Mouse (Mus musculus): ENCODE measurements around the gene Slc2a1. TPM values are rescaled to one million over a fixed set of nuclear protein-coding genes. Genes with fewer than 3 reads are reported as not detected.
A peak's percentile ranks its signal among the peaks of the same experiment; 100 is the strongest.

Slc2a1 gene
- polyA plus RNA-seq, 1 experiment: 32.1 TPM

DNA sequence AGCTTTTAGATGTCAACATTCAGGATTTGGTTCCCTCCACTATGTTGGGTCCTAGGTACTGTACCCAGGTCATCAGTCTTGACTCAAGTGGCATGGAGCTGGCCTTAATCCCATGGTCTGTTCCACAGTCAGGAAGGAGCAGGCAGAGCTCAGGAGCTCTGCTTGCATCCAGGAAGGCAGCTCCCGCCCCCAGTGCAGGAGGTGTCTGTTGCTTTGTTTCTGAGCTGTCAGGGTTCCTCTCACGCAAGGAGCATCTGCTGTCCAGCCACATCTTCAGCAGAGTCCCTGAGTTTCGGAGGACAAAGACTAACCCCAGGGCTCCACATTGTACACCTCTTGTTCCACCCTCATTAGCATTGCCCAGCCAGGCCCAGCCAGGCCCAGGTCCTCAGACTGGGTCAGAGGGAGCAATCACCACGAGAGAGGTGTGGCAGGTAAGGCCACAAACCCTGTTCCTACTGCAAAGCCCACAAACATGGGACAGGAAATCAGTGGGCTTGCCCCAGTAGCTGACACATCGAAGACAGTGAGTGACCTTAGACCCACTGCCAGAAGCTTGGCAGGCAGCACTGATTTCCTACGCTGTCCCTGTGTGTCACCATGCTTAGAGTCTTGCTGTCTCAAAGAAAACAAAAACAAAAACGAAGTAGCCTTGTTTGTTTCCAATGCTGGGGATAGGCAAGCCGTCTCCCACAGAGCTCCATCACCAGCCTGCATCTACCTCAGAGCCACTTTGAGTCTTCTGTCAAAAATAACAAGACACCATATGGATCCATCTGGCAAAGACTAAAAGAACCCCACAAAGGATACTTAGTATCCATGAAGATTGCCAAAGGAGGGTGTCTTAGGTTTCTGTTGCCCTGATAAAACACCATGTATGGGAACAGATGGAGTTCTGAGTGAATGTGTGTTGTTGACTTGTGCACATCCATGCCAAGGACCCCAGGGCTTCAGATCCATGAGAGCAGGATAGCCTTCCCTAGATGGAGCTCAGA lies 10.0 kb upstream of the Slc2a1 start:
- DNase-seq (ENCODE audit: low read depth): no peak

DNA sequence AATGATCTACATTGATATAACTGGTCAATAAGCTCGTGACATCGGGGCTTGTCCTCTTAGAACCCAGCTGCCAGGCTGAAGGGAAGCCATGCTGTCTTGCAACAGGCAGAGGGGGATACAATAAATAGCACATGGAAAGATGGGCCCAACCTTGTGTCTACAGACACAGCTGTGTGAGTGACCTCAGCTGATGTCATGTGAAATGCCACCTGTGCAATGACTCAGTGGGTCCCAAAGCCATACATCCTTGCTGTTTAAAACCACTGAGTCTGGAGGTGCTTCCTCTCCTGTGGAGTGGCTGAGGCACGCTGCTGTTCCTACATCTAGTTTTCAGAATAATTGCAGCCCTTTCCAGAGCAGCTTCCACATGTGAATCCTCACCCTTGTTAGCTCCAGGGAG lies 7.1 kb upstream of the Slc2a1 start:
- DNase-seq (ENCODE audit: low read depth): no peak

DNA sequence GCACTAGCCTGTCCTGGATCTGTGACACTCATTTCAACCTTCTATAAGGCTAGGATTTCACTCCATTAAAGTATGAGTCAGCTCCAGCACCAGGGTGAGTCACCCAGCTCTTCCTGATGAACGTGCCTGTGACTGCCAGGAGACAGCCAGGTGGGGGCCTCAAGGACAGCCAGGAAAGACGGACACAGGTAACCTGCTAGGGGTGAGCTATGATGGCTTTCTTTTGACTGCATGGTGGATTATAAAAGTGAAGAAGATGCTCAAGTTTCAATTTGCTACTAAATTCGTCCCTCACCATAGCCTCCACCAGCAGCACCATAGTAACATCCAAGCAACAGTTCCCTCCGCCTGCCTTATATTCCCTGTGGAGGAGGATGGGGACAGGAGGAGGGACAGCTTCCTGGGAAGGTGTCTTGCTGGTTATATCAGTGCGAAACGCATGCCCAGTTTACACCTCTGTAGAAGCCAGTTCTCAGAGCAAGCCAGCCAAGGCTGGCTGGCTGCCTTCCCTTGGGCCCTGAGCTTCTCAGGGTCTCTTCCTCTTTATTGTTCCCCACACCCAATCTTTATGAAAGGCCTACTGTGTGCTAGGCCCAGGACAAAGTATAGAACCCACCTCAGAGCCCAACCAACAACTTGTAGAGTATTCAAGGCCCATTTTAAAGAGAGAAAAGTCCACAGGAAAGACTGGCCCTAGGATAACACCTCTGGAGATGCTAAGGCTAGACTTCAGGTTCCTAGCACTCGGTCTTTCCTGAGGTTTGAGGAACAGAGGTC lies 6.0 kb upstream of the Slc2a1 start:
- no peak for DNase-seq (ENCODE audit: low read depth)

DNA sequence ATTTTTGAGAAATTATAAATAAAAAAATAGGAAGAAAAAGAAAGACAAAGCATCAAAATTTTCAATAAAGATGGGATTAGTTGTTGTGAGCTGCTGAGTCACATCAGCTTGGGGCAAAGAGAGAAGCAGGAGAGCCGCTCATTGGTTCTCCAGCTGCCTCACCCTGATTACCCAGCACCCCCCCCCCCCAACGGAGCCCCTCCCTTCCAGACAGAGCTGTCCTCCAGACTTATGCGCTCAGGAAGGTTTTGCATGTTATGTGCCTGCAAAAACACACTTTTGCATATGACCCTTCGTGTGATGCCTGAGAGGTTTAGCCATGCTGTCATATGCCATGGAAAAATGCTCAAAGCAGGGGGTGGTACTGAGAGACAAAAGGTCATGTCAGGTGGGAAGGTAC lies 3.7 kb upstream of the Slc2a1 start:
- DNase-seq (ENCODE audit: low read depth): no peak

DNA sequence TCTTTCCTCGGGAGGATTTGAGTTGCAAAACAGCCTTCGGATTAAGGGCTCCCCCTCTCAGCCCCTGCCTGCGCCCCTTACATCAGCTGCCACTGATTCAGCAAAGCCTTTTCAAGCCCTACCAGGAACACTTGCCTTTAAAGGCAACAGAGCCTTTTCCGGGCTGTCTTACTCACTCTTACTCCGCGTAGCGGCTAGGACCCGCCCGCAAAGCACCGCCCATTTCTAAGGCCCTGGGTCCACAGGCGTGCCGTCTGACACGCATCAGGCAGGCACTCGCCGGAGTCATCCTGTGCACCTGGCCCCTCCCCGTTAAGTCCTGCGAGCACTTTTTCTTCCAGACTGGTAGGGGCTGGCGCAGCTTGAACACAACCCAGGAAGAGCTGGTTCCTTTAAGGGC lies 2.8 kb upstream of the Slc2a1 start:
- no peak for DNase-seq (ENCODE audit: low read depth)

DNA sequence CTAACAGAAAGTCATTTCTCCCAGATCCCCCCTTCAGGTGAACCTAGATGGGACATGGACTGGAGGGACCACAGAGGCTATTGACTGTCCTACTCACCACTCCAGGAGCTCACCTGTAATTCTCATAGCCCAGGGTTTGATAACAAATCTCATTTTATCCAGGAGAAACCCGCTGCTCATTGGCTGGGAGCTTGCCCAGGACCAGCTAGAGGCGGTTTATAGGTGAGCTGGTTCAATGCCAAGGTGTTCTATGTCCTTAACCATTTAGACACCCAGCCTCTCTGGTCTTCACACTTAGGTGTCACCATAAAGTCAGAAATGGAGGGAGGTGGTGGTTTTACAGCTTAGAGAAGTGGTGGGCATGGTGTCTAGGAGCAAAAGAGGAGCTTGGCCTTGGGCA lies 644 bp upstream of the Slc2a1 start:
- DNase-seq (ENCODE audit: low read depth): no peak

DNA sequence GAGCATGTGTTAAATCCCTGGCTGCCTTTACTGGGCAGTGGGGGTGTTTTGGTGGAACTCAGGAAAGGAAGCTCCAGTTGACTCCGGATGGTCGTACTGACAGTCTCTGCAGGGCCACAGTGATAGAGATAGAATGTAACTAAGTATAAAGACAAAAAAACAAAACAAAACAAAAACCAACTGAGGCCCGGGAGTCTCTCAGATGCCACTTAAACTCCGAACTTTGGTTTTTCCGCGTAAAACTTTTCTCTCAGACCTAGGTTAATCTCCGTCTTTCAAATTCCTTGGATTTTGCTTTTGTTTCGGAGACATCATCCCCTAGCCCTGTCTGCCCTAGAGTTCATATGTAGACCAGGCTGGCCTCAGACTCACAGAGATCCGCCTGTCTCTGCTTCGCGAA lies 1.1 kb downstream of the Slc2a1 start:
- DNase-seq (ENCODE audit: low read depth): no peak

DNA sequence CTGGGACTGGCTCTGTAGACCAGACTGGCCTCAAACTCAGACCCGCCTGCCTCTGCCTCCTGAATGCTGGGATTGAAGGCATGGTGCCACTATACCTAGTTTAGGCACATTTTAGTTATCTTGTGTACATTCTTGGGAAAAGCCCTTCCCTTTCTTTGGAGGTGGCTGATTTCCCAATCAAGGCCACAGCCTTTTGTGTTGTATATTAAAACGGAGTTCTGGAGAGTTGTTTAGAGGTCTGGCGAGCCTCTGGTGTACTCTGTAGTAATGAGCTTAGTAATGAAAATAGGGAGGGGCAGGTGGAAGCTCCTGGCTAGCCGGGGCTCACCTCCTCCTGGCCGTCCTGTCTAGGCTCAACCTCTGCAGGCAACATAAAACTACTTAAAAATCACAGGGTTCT lies 2.0 kb downstream of the Slc2a1 start:
- DNase-seq (ENCODE audit: low read depth): no peak

DNA sequence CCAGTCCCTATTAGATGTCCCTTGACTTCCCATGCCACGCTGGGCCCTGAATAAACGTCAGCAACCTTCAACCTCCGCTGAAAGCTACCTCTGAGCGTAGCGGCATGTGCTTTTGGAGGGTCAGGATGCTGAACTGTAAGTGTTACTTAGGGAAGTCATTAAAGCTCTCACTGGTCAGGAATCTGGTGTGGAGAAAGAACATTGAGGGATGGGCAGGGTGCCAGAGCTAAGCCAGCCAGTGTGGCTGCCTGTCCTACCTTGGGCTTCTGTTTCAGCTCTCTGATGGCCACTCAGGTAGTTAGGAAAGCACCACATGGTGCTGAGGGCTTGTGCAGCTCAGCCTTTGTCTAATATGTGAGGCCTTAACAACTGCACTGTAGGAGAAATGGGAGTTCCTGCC lies 2.9 kb downstream of the Slc2a1 start:
- DNase-seq (ENCODE audit: low read depth): no peak

DNA sequence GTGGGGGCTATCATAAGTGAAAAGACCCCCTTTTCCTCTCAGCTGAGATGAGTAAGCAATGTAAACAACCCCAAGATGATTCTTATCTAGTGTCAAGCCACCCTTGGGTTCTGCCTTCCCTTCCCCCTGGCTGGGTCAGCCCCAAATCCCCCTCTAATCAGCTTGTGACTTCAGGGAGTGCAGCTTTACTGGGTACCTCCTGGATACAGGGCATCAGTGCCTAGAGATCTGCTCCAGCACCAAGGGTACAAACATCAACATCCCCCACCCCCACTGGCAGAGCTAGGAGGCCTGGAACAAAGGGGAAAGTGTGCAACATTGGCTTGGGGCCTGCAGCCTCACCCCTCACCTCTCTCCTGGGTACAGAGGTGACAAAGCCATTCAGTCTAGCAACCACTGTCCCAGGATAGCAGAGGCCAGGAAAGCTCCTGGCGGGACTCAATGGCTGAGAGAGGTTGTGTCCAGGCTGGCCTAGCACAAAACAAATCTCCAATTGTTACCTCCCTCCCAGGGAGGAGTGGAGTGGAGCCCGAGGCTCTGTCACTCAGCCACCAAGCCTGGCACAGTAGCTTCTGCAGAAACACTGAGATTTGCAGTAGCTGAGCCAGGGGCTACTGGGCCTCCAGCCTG lies 3.9 kb downstream of the Slc2a1 start:
- DNase-seq (ENCODE audit: low read depth): no peak

DNA sequence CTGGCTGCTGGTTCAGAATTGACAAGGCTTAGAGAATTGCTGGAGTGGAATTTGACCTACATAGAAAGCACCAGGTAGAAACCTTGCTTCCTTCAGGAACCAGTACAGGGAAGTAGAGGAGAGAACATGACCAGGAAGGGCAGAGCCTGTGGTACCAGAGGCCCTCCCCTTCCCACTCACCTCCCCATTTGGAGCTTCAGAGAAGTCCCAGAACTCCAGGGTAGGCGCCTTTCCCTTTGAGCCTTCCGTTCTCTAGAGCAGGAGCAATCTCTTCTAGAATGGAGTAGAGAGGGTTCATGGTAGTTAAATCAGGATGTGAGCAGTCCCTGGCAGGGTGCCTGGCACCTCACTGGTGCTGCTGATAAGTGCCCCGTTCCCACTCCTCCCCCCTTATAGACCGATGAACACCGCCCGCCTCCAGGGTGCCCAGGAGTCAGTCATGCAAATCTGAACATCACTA lies 7.1 kb downstream of the Slc2a1 start:
- no peak for DNase-seq (ENCODE audit: low read depth)

DNA sequence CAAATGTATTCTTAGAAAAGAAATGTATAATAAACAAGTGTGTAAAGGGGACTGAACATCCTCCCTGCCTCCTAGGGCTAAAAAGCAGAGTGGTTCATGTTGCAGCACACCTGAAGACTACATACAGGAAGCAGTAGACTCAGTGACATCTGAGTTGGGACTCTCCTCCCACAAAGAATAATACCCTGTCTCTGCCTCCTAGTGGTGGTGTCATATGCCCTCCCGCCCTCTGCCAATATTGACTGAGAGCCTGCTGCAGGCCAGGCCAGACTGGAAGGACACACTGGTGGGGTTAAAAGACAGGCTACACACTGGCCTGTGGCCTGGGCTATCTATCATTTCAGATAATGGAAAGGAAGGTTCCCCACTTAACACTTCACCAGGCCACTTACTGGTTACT lies 7.8 kb downstream of the Slc2a1 start:
- DNase-seq (ENCODE audit: low read depth): no peak

DNA sequence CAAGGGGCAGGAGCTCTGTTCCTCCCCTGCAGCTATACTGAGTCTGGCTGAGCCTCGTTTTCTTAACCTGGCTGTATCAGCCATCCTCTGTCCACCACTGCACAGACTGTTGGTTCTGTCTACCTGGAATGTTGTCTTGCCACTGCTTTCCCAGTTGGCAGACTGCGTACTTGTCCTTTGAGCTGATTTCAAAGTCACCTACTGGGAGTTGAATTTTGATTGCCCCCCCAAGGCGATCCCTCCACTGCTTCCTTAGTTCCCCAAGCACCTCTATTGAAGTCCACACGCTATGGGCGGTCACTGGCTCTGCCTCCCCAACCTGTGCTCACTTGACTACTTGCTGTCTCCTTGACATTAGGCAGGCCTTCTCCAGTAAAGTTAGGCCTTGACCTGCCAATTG lies 9.1 kb downstream of the Slc2a1 start:
- no peak for DNase-seq (ENCODE audit: low read depth)

DNA sequence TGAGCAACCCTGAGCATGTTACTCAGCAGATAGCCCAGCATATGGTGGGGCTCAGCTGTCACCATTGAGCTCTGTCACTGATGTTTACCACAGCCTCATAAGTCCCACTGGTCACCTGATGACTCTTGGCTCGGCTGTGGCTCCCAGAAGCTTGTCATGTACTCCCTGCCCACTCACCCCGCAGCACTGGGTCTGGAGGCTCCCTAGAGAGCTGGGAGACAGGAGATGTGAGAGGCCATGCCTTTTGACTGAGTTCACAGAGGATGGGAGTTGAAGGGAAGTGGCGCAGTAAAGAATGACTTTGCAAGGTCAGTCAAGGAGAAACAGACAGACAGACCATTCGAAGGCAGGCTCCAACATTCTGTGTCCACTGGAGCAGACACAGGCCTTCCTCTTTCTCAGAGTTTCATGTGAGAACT lies 10.2 kb downstream of the Slc2a1 start:
- DNase-seq (ENCODE audit: low read depth): no peak

DNA sequence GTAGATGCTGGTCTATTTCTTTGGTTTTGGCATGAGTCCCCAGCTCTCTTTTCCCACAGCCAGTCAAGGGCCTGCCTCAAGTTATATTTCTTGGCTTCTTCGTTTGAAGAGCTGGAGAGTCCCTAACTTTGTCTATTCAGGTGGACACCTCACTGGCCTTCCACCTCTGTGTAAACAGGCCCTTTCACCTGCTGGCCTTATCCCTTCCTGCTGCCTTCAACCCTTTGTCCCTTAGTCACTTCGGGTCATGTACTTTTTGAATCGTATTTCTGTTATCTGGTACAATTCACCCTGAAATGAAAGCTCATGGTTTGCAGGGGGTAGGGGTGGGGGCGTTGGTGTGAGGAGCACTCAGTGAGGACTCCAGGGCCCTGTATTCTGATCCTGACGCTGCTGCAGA lies 10.8 kb downstream of the Slc2a1 start:
- no peak for DNase-seq (ENCODE audit: low read depth)

DNA sequence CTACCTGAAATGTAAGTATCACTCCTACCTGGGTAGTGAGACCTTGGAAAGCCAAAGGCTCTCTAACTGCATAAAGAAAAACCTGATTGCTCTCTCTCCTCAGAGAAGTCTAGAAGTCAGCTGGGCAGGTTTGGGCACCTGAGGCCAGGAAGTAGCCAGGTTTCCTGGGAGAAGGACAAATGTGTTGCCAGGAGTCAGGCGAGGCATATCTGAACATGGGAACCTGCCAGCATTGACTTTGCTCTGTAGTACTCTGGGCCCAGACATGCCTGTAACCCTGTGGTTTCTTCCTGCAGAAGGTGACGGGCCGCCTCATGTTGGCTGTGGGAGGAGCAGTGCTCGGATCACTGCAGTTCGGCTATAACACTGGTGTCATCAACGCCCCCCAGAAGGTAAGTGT lies 11.6 kb downstream of the Slc2a1 start:
- peak; percentile 76 for DNase-seq (ENCODE audit: low read depth)

DNA sequence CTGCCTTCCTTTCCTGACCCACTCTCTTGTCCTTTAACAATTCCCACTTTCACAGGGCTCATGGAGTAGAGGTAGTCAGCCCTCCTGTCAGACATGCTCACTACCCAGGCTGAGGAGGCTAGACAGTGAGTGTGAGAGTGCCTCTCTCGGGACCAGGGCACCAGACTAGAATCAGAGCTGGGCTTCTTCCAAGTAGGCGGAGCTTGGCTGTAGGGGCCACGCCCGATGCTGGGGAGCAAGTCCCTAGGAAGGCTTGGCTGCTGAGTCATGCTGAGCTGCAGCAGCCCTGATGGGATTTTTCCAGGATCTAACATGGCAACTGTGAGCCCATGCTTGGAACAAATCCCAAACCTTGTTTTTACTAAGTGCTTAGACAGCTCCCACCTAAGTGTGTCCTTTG lies 12.7 kb downstream of the Slc2a1 start:
- no peak for DNase-seq (ENCODE audit: low read depth)

DNA sequence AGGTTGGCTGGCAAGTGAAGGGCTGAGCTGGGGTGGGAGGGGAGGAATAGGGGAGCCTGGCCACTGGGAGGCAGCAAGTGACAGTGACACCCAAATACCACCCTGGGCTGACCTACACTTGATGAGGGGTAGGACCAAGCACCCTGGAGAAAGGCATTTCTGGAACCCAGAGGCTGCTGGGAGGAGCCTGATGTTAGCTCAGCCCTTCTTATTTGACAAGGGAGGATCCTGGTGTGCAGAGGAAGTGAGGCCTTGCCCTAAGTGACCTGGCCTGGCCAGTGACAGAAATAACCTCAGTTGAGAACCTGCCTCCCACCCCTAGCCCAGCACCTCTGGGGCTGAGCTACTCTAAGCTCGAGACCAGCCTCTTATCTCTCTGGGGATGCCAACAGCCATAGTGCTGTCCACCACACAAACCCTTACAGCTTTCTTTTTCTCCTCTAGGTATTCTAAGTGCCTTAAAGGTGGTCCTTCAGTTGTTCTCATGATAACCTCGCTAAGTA lies 16.3 kb downstream of the Slc2a1 start:
- no peak for DNase-seq (ENCODE audit: low read depth)

DNA sequence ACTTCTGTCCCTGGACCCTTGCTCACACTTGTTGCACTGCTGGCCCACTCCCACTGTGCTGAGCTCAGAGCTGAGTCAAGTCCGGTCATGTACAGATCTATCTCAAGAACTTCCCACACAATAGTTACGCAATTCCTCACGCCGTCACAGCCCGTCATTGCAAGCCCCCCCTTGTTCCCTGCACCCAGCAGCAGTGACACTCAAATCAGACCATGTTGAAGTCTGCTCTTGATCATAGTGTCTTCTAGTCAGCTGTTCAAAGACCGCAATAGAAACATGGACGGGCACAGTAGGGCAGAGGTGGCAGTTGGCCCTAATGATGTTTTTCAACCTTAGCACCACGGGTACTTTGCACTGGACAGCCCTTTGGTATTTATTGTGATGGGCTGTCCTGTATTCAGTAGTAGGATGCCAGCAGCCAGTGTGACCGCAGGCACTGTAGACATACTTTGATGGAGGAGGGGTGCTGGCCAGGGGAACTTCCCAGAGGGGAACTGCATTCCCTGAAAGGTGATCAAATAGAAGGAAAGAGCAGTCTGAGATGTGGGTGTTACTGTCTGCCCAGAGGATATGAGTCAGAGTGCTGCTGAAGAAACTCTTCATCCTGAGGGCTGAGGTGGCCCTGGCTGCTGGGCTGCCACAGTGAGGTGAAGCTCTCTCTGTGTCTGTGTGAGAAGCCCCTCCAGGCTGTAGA lies 17.2 kb downstream of the Slc2a1 start:
- DNase-seq (ENCODE audit: low read depth): no peak

DNA sequence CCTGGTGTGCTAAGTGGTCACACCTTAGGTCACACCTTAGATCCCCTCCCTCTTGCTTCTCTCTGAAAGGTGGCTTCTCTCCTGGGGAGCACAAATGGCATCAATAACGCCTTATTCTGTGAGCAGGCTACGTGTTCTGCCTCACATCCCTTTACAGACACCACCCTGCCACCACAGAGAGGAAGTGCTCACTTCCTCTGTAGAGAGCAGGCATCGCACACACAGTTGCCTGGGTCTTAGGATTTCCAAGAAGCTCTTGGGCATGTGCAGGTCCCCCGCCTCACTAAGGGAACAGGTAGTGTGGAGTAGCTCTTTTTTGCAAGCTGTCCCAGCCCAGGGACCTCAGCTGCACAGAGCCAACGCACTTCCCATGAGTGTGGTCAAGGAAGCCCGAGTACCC lies 18.7 kb downstream of the Slc2a1 start:
- DNase-seq (ENCODE audit: low read depth): no peak

DNA sequence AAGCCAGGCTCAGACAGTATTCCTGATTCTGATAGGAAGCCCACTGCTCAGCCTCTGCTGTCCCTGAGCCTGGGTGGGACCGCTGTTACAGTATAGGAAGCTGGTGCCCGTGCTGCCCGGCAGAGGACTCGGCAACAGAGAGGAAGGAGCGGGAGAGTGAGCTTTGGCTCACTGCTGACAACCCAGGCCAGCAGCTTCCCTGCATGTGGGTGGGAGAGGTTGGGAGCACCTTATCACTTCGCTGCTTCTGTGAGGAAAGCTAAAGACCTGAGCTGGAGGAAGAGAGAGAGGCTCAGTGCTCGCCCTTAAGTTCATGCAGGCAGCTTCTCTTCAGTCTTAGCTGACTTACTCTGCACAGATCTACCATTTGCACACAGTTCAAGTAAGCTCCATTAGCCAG lies 20.0 kb downstream of the Slc2a1 start:
- no peak for DNase-seq (ENCODE audit: low read depth)

DNA sequence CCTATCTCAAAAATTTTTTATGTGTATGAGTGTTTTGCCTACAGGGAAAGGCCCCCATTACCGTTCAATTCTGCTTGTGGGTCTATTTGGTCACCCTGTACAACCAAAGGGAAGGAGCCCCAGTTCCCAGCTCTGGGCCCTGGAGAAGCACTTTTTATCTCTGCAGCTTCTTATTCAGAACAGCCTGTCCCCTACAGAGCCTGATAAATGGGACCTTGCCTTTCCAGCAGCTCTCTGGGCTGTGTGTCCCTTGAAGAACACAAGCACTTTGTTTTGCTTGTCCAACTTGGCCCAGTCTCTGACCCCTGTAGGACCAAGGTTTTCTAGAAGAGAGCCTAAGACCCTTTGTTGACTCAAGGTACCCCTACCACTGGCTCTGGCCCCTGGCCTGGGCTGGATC lies 20.6 kb downstream of the Slc2a1 start:
- DNase-seq (ENCODE audit: low read depth): no peak

Measured in gonadal fat pad, adult 2 months (tissue).